Mouse (Mus musculus): Measurements from ENCODE around the gene Aanat.

DNA sequence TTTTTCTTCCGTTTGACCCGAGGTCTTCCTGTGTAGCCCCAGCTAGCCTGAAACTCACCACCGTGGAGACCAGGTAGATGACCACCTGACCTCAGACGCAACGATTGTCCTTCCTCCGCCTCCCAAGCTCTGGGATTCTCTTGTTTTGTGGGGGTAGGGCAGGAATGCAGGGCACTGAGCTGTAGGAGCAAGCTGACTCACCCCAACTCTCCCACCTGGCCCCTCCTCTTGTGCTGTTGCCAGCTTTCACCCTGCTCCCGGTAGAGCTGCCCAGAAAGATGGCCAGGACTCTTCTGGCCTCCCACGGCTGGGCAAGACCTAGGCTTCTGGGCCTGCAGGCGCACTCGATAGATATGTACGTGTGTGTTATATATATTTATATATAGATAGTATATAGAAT lies 59.9 kb downstream of the Aanat start:
- TF ChIP-seq CTCF (IDR thresholded peaks at IDR 0.05; ENCODE audit: low read depth) (no peak), EP300 (optimal IDR thresholded peaks at IDR 0.05) (no peak)

All from stomach, postnatal 0 days (tissue).